Mouse (Mus musculus) NIH3T3 (cell line): ENCODE data around the gene Fam160a2.
A peak's percentile ranks its signal among the peaks of the same experiment; 100 is the strongest.

Experiments used
- DNase-seq: peaks from one replicate; pipeline ENCODE4 v3.0.0-alpha.2; 2012; ENCODE audit warnings: low read depth

The Fam160a2 gene

DNA sequence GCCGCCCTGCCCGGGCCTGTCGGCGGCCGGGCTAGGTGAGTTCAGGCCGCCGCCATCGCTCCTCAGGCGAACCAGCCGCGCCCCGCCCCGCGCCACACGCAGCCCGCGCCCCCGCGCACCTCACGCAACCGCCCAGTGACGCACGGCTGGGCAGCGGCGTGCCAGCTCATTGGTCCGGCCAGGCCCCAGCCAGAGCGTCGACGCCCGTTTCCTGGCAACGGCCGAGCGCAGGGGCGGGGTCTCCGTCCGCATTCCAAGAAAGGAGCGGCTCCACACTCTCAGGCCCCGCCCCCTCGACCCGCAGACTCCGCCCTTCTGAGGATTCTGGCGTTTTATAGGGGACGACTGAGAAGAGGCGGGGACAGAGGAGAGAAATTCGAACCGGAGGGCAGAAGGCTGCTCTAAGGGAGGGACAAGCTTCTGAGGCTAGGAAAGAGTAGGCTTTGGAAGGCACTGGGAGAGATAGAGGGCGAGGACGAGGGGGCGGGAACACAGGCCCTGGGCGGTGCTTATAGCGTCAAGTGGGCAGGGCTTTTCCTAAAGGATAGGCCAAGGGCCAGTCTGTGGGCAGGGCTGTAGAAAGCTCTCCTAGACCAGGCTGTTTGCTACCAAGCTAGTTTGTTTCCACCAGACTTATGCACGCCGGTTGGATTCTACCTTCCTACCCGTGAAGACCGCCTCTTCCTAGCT lies at the start of gene Fam160a2:
Gene Fam160a2 (minus strand): TSS at position 120 of the 690 bp plus-strand sequence.
- DNase-seq = peak; percentile 99

DNA sequence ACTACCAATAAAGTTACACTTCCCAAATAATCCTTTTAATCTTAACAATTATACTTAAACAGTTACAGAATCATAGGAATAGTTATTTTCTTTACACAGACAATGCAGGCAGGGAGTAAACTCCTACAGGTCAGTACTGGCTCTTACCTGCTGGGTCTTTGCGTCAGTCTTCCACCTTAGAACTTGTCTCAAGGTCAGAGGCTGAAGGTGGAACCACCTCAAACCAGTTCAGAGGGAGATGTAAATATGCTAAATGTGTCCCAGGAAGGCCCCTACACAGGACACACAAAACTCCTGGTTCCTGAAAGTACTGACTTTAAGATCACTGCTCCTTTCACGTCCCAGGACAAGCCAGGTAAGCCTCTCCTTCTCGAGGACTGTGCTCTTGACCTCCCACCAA lies 45.2 kb upstream of the Fam160a2 start:
- DNase-seq = no peak

GRCm38 (mm10) chr7:105441426-105441825 lies 41.6 kb upstream of the Fam160a2 start:
- DNase-seq = no peak

- DNase-seq = no peak
Observed at GRCm38 (mm10) chr7:105437979-105438772, 38.3 kb upstream of the Fam160a2 start.

DNA sequence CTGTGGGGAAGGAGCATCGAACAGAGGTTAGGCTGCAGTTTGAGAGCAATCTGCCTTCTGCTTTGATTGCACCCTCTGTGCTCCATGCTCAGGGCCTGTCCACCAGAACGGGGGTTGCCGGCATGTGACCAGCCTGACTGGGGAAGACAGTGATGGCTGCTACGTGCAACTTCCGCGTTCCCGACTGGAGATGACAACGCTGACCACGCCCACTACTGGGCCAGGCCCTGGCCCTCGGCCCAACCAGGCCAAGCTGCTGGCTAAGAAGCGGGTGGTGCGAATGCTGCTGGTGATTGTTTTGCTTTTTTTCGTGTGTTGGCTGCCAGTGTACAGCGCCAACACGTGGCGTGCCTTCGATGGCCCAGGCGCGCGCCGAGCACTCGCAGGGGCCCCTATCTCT lies 34.9 kb upstream of the Fam160a2 start:
- no peak for DNase-seq

DNA sequence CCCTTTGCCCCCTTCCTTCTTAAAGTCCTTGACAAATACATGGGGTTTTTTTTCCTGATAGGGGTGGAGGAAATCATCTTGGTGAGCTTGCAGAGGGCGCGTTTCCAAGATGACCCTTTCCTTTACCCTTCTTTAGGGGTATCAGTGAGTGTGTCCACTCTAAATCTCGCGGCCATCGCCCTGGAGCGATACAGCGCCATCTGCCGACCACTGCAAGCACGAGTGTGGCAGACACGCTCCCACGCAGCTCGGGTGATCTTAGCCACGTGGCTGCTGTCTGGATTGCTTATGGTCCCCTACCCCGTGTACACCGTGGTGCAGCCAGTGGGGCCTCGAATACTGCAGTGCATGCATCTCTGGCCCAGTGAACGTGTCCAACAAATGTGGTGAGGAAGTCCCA lies 34.0 kb upstream of the Fam160a2 start:
- DNase-seq = no peak

- no peak for DNase-seq
Observed at GRCm38 (mm10) chr7:105432058-105432457, 32.2 kb upstream of the Fam160a2 start.

DNA sequence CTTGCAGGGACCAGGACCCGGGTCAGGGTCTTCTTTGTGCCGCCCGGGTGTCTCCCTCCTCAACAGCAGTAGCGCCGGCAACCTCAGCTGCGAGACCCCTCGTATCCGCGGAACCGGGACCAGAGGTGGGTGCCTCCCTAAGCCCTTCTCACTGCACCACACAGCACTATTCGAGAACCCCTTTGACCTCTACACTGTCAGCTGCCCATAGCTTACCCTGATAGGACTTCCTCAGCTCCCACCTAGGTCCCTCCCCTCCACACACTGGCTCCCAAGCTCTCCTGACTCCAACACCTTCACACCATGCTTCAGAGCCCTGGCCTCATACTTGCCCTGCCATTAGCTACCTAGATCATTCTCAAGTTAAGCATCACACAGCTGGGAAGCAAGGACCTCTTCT lies 26.2 kb upstream of the Fam160a2 start:
- DNase-seq = no peak

- DNase-seq = no peak
Observed at GRCm38 (mm10) chr7:105425424-105426043, 25.7 kb upstream of the Fam160a2 start, which contains the start of gene Cckbr. Cckbr (plus strand) TSS chr7:105425731.

DNA sequence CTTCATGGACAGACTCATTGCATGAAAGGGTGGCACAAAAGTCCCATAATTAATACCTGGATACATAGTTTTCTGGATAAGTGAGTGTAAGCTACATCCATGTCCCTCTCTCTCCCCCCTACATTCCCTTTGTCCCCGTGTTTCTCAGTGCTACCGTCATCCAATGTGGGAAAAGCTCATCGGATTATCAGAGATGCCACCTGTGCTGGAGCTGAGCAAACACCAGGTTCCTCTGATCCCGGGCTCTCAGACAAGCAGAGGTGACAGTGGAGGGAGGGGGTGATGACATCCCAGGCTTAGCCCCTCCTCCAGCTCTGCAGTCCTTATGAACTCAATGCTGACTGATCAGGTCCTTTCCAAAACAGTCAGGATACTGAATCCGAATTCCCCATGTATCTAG lies 24.5 kb upstream of the Fam160a2 start:
- no peak for DNase-seq

DNA sequence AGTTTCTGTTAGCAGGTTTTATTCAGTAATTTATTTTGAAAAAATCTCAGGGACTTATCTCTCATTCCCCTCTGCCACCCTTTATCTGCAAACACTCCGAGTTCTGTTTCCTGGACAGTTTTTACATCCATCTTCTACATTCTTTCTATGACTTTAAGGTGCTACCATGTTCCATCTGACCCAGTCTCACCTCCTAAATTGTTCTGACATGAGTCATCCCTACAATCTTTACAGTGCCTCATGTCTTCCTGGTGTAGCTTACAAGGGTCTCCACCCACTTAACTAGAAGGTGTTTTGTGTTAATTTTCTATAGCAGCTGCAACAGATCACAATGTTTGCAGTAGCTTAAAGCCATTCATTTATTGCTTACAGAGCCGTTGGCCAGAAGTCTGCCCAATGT lies 21.0 kb upstream of the Fam160a2 start:
- DNase-seq = no peak

- no peak for DNase-seq
Observed at GRCm38 (mm10) chr7:105418106-105418505, 18.3 kb upstream of the Fam160a2 start.

DNA sequence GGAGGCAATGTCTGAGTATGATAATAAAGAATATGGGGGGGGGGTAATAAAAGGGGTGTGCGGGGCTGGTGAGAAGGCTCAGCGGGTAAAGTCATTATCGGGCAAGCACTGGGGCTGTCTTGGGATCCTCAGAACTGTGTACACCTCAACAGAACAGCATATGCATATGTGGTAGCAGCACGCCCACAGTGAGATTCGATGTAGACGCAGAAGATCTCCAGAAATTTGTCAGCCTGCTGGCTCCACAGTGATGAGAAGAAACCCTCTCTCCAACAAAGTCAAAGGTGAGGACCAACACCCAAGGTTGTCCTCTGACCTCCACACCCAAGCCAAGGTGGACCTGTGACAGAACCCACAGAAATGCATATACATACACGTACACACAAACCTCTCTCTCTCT lies 16.7 kb upstream of the Fam160a2 start:
- no peak for DNase-seq

DNA sequence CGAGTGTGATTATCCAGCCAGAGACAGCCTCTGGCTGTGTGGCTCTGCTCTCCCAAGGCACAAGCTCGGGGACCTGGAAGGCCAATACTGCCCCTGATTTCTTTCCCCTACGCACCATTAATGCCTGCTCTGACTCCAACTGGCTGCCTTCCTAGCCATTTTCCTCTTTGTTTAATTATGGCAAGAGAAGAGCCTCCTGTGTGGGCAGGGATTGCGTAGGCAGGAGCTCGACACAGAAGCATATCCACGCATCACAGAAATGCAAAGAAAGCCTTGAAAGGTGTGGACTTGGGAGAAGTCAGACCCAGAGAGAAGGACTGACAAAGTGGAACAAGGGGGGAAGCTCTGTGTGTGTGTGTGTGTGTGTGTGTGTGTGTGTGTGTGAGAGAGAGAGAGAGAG lies 14.5 kb upstream of the Fam160a2 start:
- DNase-seq = no peak

DNA sequence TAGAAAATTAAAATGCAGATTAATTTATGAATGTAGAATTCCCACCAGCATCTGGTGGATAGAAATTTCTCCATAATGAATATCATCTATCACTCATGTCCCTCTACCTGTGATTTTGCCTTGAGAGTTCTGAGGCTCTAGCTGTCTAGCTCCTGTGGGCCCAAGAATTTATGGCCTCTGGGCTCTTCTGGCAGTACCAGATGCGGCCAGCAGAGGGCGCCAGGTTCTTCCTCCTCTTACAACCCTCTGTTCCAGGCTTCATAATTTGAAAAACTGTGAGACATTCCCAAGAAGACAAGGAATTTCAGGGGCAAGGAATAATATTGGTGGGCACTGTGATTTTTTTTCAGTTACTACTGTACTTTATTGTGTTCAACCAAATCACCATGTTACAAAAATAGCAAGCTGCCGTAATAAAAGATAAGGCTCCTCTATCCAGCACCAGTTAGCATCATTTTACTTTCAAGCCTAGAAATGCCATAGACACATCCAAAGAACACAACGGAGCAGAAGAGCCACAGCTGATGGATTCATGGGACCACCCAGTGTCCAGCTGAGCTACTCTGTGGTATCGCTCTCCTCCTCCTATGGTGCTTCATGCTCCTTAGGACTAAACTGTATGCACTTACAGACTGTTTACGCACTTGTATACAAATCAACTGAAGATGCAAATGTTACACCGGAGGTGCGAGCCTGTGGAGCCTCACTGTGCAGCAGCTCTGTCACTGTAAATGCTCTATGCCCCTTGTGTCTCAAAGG lies 12.2 kb upstream of the Fam160a2 start:
- DNase-seq = peak; percentile 84

DNA sequence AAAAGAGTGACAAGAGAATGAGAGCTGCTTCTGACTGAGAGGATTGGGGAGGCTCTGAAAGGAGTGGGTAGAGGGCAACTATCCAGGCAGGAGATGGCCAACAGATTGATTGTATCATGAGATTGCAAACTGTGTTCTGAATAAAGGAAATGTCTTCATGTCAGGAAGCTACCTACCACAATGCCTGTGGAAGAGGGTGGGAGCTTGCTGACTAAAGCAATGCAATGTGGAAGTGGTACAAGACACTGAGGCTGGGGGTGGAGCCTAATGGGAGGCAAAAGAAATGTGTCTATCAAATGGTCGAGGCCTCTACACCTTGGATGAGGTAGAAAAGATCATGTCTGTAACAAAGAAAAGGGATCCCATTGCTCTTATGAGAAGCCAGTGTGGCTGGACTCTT lies 6.5 kb upstream of the Fam160a2 start:
- DNase-seq = no peak

DNA sequence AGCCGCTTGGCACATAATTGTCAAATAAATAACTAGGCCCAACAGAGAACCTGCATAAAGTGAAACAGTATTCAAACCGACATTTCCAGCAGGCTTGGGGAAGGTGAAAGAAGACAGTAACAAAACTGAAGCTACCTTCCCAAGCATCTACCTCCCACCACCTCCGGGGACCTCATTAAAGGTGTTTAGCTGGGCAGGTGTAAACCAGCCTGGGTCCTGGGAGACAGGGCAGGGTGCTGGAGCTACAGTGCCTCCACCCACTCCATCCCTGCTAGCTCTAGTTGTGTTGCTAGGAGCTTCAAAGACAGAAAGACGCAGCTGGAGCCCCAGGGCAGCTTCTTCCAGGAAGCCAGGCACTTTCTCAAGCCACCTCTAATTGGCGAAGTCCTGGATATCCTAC lies 4.4 kb upstream of the Fam160a2 start, which contains the start of gene Cnga4:
Gene Cnga4 (plus strand): TSS at position 301 of the 400 bp plus-strand sequence.
- DNase-seq = no peak

- DNase-seq = peak; percentile 23
Observed at GRCm38 (mm10) chr7:105399058-105399934, 558 bp downstream of the Fam160a2 start.

- DNase-seq = no peak
Observed at GRCm38 (mm10) chr7:105396126-105396525, 3.7 kb downstream of the Fam160a2 start.

DNA sequence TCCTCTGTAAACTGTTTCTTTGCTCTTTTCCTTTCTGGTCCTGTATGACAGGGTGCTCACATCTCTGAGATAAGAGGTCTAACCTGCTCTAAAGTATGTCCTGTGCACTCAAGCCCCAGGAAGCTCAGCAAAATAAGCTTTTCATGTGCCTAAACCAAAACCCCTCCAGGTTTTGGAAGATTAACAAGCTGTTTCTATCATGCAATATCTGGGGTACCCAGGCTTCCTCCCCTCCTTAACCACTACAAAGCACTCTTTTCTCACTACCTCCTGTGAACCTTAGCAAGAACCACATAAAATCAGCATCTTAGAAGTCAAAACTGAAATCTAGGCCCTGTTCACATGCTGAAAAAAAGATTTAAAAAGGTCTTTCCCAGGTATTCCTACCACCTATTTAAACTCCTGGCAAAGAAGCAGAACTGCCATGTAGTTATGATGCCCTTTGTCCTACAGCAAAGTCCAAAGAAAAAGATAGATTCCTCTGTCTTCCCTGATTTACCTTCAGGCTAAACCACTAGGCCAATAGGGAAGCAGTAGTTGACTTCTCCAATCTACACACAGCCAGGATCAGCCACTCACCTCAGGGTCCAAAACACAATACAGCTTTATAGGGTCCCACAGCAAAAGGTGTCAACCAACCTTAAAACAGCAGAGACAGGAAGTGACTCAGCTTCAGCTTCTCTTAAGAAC lies 4.6 kb downstream of the Fam160a2 start:
- DNase-seq = no peak

GRCm38 (mm10) chr7:105394606-105395005 lies 5.2 kb downstream of the Fam160a2 start:
- DNase-seq = no peak
